Mouse (Mus musculus) frontal cortex, postnatal 25 days (tissue): ENCODE results near the gene Pou3f4.
"Not testable (repeated sequence)": the region's sequence is repeated elsewhere in the genome, so short reads cannot be mapped to it uniquely, and the experiment has no call there.

Source experiments
- DNase-seq, 2 experiments: peaks; one replicate each; pipeline ENCODE4 v3.0.0; 2022; ENCODE audit warnings: low spot score in 2 of 2

Pou3f4 gene

GRCm38 (mm10) chrX:110814151-110814571, at the start of gene Pou3f4:
Gene Pou3f4 (plus strand): TSS chrX:110814280.
- peak; percentile 46 to 58 for DNase-seq

- DNase-seq = no peak
Measured at GRCm38 (mm10) chrX:110765939-110766338, 48.1 kb upstream of the Pou3f4 start.

GRCm38 (mm10) chrX:110774807-110775206, 39.3 kb upstream of the Pou3f4 start:
- not testable (repeated sequence) for DNase-seq

GRCm38 (mm10) chrX:110802502-110802901, 11.6 kb upstream of the Pou3f4 start:
- no peak for DNase-seq

GRCm38 (mm10) chrX:110810001-110810578, 4.0 kb upstream of the Pou3f4 start:
- DNase-seq = no peak

- DNase-seq = no peak
Measured at GRCm38 (mm10) chrX:110810753-110811506, 3.1 kb upstream of the Pou3f4 start.

GRCm38 (mm10) chrX:110812071-110812470, 2.0 kb upstream of the Pou3f4 start:
- no peak for DNase-seq

GRCm38 (mm10) chrX:110813401-110813800, 679 bp upstream of the Pou3f4 start:
- DNase-seq = no peak

- DNase-seq = no peak
Measured at GRCm38 (mm10) chrX:110814592-110815548, 790 bp downstream of the Pou3f4 start.

GRCm38 (mm10) chrX:110815549-110815930, 1.5 kb downstream of the Pou3f4 start:
- DNase-seq = no peak

GRCm38 (mm10) chrX:110816609-110817008, 2.5 kb downstream of the Pou3f4 start:
- no peak for DNase-seq

- DNase-seq = no peak
Measured at GRCm38 (mm10) chrX:110817211-110817610, 3.1 kb downstream of the Pou3f4 start.

- DNase-seq = no peak
Measured at GRCm38 (mm10) chrX:110837450-110837849, 23.4 kb downstream of the Pou3f4 start.

GRCm38 (mm10) chrX:110851300-110851699, 37.2 kb downstream of the Pou3f4 start:
- DNase-seq = no peak
